Mouse (Mus musculus) adrenal gland, postnatal 36 days (tissue): ENCODE measurements around the gene Agpat3. TPM values are rescaled to one million over a fixed set of nuclear protein-coding genes. Genes with fewer than 3 reads are reported as not detected.
A peak's percentile ranks its signal among the peaks of the same experiment; 100 is the strongest.

Source experiments
- DNase-seq, 2 experiments: peaks; one replicate each; pipeline ENCODE4 v3.0.0; 2021; ENCODE audit warnings: mixed read lengths in 1 of 2
- long read RNA-seq, 2 experiments: library from polyadenylated mRNA; stranded (forward); transcript quantifications; one replicate each; pipeline ENCODE4 v2.0.0; 2021; ENCODE audit warnings: borderline sequencing depth in 2 of 2
- total RNA-seq, 2 experiments: library from RNA; stranded (reverse); gene quantifications; 2 replicates each; pipeline ENCODE4 v1.2.3; 2021

Agpat3 gene
- total RNA-seq: 100 to 1,000 TPM; 293 to 406 TPM
- long read RNA-seq, experiment 1, full-length matches to known transcripts: 255 of 592 reads
- long read RNA-seq, experiment 1, partial matches to known transcripts: 69 of 592 reads
- long read RNA-seq, experiment 1, other reads (novel, unspliced or antisense): 268 of 592 reads
- long read RNA-seq, experiment 2, full-length matches to known transcripts: 109 of 263 reads
- long read RNA-seq, experiment 2, partial matches to known transcripts: 55 of 263 reads
- long read RNA-seq, experiment 2, other reads (novel, unspliced or antisense): 99 of 263 reads

- DNase-seq: peak; percentile 69 to 86
Measured at GRCm38 (mm10) chr10:78351887-78352665, at the start of gene Agpat3. TSS of gene Agpat3 (minus strand) at chr10:78352489.

DNA sequence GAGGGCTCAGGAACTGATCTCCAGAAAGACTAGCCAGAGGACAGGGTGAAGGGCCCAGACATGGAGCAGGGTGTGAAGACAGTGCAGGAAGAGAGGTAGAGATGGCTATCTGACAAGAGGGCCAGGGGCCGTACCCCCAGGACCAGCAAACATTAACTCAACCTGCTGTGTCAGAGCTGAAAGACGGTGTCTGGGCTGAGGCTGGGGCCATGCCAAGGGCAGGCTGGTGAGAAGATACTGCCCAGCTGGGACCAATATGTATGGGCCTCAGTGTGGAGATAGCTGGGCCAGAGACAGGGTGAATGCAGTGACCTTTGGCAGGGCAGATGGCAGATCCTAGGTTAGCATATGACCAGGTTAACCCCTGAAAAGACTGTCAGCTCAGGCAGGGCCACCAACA, 48.8 kb upstream of the Agpat3 start:
- no peak for DNase-seq

DNA sequence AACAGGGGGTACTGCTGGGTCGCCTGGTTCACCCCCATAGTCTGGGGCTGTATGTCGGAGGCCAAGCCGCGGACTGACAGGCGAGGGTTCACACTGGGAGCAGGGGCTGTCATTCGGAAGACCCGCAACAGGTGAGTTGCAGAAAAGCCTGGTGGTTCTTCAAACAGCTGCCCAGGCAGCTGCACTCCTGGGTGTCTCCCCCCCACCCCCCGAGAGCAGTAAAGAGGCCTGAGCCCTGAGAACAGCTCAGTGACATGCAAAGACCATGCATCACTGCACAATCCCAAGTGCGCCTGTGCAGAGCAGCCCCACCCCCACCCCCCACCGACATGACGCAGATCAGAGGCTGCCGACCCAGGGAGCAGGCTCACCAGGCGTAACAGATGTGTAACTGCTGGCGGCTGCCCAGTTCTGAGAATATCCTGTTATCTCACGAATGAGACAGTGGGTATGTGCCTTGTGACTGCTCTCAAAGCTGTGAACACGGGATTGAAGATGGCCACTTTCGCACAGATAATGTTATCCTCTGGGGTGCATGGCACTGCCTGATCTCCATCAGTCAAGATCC, 46.9 kb upstream of the Agpat3 start:
- DNase-seq: peak; percentile 72 to 85

- DNase-seq: no peak
Measured at GRCm38 (mm10) chr10:78396625-78396885, 44.3 kb upstream of the Agpat3 start.

DNA sequence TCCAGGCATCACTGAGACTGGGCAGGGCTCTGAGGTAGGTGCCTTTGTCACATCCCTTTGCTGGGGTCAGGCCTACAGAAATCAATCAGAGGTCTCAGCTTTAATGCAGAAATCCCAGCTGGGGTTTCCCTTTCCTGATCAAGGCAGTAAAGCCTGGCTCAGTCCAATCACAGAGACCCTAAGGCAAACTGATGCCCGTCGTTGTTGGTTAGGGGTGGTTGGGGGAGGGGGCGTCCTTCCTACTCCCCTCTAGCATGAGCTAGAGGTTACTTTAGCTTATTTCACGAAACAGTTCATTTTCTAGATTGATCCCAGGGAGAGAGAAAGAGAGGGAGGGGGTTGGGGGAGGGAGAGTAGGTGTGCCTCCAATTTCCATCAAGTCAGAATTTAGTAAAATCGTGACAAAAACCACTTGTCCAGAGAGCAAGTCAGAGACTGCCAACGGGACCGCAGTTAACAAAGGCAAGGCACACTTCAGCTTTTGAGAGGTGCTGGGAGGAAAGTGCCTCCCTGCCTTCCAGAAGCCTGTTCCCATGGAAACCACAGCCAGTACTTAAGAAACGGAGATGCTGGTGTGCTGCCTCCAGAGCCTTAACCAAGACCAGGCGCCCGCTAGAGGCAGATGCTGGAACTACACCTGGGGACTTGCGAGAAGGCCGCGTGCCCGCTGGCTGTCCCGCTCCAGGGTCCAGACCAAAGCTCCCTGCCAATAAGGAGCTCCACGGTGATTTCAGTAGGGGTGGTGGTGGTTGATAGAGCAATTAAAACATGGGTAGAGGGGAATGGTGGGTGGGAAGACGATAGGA, 43.7 kb upstream of the Agpat3 start:
- peak; percentile 94 to 96 for DNase-seq

GRCm38 (mm10) chr10:78395377-78395776, 43.1 kb upstream of the Agpat3 start:
- DNase-seq: no peak

DNA sequence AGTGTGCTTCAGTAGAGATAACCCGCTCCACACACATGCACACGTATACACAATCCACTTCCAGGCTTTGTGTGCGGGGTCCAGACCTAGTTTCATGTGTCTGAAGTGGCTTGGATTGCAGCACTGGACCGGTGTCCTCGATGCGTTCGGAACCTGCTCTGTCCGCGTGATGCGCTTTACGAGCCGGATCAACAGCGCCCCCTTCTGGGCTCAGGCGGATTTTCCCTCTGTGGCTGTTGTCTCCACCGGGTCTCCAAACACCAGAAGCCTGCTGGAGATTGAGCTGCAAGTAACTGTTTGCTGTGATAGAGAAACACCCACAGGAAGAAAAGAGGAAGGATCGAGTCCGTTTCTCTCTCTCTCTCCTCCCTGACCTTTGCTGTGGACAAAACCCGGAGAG, 39.8 kb upstream of the Agpat3 start:
- peak; percentile 87 to 90 for DNase-seq

DNA sequence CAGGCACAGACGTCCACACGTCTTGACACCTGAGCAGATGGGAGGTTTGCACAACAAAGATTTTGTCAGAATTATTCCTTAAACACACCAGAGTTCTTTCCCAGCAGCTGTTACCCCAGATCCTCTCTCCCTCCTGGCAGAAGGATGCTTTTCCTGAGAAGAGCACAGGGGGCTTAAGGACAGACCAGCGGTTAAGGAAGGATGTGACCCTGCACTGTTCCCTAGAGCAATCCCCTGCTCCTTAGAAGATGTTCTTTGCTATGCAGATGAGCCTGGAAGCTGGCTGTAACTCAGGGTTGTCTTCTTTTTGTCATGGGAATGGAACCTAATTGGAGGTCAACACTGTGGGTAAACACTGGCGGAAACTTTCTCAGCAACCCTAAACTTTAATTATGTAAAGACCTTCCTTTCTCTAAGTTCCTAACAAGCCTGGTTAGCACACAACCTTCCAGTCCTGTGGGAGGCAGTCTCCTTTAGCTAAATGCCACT, 38.7 kb upstream of the Agpat3 start:
- no peak for DNase-seq

- no peak for DNase-seq
Measured at GRCm38 (mm10) chr10:78388216-78388980, 36.1 kb upstream of the Agpat3 start.

GRCm38 (mm10) chr10:78385520-78385919, 33.2 kb upstream of the Agpat3 start:
- DNase-seq: no peak

GRCm38 (mm10) chr10:78383567-78383966, 31.3 kb upstream of the Agpat3 start:
- DNase-seq: no peak

DNA sequence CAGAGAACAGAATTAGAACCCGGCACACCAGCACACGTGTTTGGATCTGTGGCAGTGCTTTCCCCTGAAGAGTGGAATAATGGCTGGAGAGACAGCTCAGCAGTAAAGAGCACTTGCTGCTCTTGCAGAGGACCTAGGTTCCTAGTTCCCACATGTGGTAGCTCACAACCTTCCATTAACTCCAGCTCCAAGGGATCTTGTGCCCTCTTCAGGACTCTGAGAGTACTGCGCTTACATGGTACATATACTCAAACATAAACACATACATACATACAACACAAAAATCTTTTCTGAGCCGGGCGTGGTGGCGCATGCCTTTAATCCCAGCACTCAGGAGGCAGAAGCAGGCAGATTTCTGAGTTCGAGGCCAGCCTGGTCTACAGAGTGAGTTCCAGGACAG, 26.2 kb upstream of the Agpat3 start:
- no peak for DNase-seq

DNA sequence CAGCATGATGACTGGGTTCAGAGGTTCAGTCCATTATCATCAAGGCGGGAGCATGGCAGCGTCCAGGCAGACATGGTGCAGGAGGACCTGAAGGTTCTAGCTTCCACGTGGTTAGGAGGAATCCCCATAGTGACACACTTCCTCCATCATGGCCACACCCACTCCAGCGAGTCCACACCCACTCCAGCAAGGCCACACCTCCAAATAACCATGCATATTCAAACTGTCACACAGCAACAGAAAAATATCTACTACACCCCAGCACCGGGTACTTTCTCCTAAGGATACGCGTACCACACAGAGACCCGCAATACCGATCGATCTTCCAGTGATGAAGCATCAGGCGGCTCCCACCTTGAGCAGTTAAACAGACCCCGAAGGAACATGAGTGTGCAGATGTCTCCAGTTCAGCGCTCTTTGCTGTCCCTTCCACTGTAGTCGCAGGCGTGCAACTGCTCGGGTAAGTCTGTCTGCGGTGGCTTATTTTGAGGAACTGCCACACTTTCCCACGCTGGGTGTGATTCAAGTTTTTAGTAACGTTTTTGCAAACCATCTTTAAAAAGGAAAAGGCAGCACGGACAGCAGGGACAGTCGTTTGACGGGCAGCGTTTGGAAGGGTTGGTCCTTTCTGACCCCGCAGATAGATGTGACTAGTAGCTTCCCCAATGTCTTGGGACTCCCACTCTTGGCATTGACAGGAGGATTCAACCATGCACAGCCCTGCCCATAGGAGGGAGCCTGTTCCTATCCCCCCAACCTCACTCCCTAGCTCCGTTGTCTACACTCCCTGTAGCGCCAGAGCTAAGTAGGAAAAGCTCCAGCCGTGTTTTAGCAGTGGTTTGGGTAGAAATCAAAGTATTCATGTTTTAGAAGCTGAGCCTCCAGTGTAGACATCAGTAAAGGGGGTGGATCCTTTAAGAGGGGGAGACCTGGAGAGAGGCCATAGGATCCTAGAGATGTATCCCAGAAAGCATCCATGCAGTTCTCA, 20.7 kb upstream of the Agpat3 start:
- no peak for DNase-seq

DNA sequence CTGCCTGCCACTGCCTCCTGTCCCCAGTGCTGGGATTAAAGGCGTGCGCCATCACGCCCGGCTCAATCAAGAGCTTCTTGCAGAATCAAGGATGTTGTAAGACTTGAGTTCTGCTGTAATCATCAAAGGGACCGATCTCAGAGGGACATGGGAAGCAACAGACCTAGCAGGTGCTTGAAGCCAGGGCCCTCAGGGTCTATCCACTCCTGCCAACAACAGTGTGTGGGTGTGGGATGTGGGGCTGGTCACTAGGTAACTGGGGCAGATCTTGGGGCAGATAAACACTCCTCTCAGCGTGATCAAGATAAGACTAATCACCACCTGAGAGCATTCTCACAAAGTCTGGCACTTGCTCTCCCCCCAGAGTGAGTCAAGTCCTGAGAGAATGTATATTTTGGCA, 19.5 kb upstream of the Agpat3 start:
- no peak for DNase-seq

- no peak for DNase-seq
Measured at GRCm38 (mm10) chr10:78367586-78367985, 15.3 kb upstream of the Agpat3 start.

DNA sequence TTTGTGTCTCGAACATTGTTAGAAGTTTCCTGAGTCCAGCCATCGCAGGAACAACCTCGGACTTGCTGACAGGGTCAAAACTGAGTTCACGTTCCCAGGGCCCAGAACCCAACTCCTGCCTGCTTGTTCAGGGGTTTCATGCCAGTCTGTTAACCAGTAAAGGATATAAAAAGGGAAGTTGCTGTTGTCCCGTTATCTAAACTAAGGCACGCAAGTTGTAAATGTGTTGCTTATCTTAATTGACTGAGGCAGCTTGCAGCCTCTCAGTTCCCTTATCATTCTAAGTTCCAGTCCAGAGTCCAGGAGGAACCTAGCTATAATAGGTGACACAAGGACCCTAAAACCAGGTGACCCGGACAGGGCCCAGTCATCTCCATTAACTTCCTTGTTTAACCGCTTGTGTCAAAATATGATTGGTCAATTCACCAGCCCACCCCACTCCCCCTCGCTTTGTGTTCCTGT, 14.6 kb upstream of the Agpat3 start:
- no peak for DNase-seq

DNA sequence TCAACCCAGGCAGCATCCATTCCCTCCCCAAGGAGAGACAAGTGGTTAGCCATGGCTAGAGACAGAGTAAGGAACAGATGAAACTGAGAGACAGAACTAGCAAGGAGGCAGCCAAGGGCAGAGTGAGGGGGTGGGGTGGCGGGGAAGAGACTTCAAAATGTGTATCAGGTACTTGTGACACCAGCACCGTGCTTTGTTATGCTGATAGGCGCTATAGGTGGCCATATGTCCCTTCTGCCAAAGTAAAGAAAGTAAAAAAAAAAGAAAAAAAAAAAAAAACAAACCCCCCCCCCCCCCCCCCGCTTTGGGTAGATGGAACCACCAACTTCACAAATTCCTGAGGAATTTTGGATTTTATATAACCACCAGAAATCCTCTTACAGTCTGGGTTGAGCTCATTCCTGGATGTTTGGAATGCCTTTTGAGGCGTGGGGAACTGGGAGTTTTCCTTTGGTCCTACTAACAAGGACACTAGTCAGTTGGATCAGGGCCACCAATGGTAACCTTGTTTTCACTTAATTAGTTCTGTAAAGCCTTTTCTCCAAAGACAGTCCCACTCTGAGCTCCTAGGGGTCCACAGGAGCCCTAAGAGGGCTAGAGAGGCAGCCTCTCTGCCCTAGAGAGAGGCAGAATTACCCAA, 14.0 kb upstream of the Agpat3 start:
- DNase-seq: no peak

DNA sequence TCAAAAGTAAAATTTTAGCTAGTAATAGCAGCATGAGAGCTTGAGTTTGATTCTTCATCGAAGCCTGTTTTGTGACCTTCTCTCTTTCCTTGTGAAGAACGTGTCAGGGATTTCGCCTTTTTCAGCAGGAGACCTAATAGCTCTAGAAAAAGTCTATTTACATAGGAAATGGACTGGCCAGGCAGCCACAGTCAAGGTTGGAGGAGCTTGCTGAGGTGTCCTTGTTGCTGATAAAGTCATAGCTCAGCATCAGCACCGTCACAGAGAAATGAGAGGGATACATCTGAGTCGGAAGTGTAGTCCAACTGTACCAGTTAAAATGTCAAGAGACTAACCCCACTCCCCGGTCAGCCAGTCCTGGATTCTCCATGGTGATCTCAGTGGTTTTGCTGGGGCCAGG, 13.3 kb upstream of the Agpat3 start:
- no peak for DNase-seq

- DNase-seq: no peak
Measured at GRCm38 (mm10) chr10:78364106-78364505, 11.8 kb upstream of the Agpat3 start.

DNA sequence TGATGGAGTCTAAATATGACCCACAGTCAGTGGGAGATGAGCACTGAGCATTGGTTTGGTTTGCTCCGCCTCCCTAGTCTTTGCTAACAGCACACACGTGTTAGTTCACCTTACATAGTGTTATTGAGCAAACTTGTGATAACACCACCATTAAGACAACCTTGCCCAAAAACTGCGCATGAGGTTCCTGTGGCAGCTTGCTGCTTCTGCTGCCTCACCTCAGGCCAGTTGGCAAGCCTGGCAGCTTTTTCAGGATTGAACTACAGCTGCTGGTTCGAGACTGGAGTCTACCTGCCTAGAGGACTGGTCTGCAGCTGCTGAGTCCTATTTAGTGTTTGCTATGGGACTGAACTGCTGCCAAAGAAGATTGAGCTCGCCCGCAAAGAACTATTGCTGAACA, 11.1 kb upstream of the Agpat3 start:
- no peak for DNase-seq
